Mouse (Mus musculus) ES-E14 (cell line): ENCODE results near the gene Zfp64. TPM values are rescaled to one million over a fixed set of nuclear protein-coding genes. Genes with fewer than 3 reads are reported as not detected.
"Not testable (repeated sequence)": the region's sequence is repeated elsewhere in the genome, so short reads cannot be mapped to it uniquely, and the experiment has no call there.

Experiments
- DNase-seq: peaks from one replicate; pipeline ENCODE4 v3.0.0-alpha.2; 2013; ENCODE audit warnings: low read depth, low spot score
- H3K27ac ChIP-seq: 2 replicates; pipeline ENCODE4 v1.5.1; 2012; ENCODE audit warnings: low read depth, mild to moderate bottlenecking, low read length, moderate library complexity, mixed read lengths; ENCODE audit not compliant: poor library complexity, insufficient read depth, severe bottlenecking
- H3K36me3 ChIP-seq: 2 replicates; pipeline ENCODE4 v1.6.1; 2012; ENCODE audit warnings: mild to moderate bottlenecking, low read length, moderate library complexity, mixed read lengths; ENCODE audit not compliant: control insufficient read depth, poor library complexity, insufficient read depth, severe bottlenecking
- H3K4me1 ChIP-seq, 2 experiments: fragments of 150-350 bp in 1 of 2; sonication (generic) in 1 of 2; 2 replicates each; pipeline ENCODE4 v1.6.1; 2012; ENCODE audit warnings: low read length in 2 of 2, mild to moderate bottlenecking in 1 of 2, mixed read lengths in 1 of 2; ENCODE audit not compliant: control insufficient read depth in 2 of 2, insufficient read depth in 2 of 2, poor library complexity in 1 of 2
- H3K4me3 ChIP-seq, 2 experiments: fragments of 150-350 bp in 1 of 2; sonication (generic) in 1 of 2; 2 replicates each; pipeline ENCODE4 v1.5.1; 2012; ENCODE audit warnings: low read length in 2 of 2, low read depth in 1 of 2, mild to moderate bottlenecking in 1 of 2, mixed read lengths in 1 of 2; ENCODE audit not compliant: insufficient read depth in 1 of 2, poor library complexity in 1 of 2, severe bottlenecking in 1 of 2
- H3K9ac ChIP-seq: 2 replicates; pipeline ENCODE4 v1.6.1; 2012; ENCODE audit warnings: low read depth, mild to moderate bottlenecking, low read length, mixed read lengths; ENCODE audit not compliant: poor library complexity, insufficient read depth, severe bottlenecking
- H3K9me3 ChIP-seq: fragments of 150-350 bp; sonication (generic); 2 replicates; pipeline ENCODE4 v1.6.1; 2012; ENCODE audit warnings: low read depth, mild to moderate bottlenecking, low read length; ENCODE audit not compliant: control insufficient read depth, insufficient read depth
- CHD2 ChIP-seq: IDR thresholded peaks from 2 replicates; pipeline ENCODE4 v1.6.1; 2014; ENCODE audit warnings: mild to moderate bottlenecking, low read depth, low read length, inconsistent platforms
- HCFC1 ChIP-seq: IDR thresholded peaks from 2 replicates; pipeline ENCODE4 v1.6.1; 2012; ENCODE audit warnings: low read length, inconsistent platforms, borderline replicate concordance; ENCODE audit not compliant: insufficient read depth
- MAFK ChIP-seq: IDR thresholded peaks from 2 replicates; pipeline ENCODE4 v1.6.1; 2014; ENCODE audit warnings: mild to moderate bottlenecking, low read depth, low read length, inconsistent platforms; ENCODE audit not compliant: insufficient read depth
- ZC3H11A ChIP-seq: IDR thresholded peaks from 2 replicates; pipeline ENCODE4 v1.6.1; 2012; ENCODE audit warnings: low read depth, mild to moderate bottlenecking, inconsistent platforms, low read length, borderline replicate concordance
- ZNF384 ChIP-seq: IDR thresholded peaks from 2 replicates; pipeline ENCODE4 v1.6.1; 2012; ENCODE audit warnings: low read depth, low read length, inconsistent platforms
- in situ Hi-C, 2 experiments: fragments of 600-800 bp; cut with MboI; formaldehyde crosslinking; loops; one replicate each; pipeline ENCODE4 v1.15.1; 2025; ENCODE audit warnings: low sequenced_read_pairs in 2 of 2, inconsistent platforms in 1 of 2; ENCODE audit not compliant: unreplicated experiment in 2 of 2
- total RNA-seq: library from RNA; depleted of rRNA; stranded (reverse); fragments of 300-350 nt; gene quantifications from 2 replicates; pipeline ENCODE4 v1.2.3, GENCODE M21; 2012

The Zfp64 gene
- total RNA-seq, 1 experiment = 54.4 TPM

DNA sequence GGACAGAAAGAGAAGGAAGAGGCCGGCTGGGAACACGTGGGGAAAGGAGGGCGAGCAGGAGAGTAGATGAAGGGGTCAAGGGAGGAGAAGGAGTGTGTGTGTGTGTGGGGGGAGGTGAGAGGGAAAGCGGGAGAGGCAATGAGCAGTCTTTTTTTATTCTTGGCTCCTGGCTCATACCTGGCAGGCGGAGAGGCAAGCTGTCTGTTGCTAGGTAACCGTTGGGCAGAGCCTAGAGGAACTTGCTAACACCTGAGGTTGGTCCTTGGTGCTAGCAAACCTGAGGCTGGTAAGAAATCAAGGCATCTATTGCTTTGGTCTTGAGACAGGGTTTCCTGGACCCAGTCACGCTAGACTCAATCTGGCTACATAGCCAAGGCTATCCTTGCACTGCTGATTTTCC, 98.7 kb downstream of the Zfp64 start:
- Histone ChIP-seq H3K4me1 (peaks cover 6 to 15% of the 10 kb centered on the region in 2 experiments; a peak in 3 of 4 replicates), H3K4me3 (no peak overlapping the region), H3K9me3 (no peaks in the 10 kb centered on the region), H3K9ac (no peak overlapping the region), H3K36me3 (no peaks in the 10 kb centered on the region), H3K27ac (no peak overlapping the region)
- no peak for DNase-seq
- in situ Hi-C loops = loop anchor here (25.0 kb wide), 2 partner anchors 169 to 394 kb away; no protein-coding TSS in a partner anchor
- TF ChIP-seq CHD2 (no peak), MAFK (no peak), HCFC1 (no peak), ZC3H11A (no peak), ZNF384 (no peak)

DNA sequence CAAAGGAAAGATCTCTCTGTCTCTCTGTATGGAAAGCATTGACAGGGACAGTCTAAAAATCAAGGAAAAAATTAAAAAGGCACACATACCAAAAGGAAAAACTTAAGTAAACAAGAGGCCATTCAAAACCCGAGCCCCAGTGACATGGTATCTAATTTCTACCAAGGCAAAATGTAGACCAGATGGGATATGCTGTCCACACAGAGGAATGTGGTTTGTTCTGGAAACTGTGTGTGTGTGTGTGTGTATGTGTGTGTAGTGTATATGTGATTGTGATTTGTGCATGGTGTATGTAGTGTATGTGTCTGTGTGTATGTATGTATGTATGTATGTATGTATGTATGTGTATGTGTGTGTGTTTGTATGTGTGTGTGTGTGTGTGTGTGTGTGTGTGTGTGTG, 100.6 kb downstream of the Zfp64 start:
- Histone ChIP-seq H3K36me3 (no peaks in the 10 kb centered on the region), H3K4me1 (peaks cover 7 to 14% of the 10 kb centered on the region in 2 experiments; a peak in 3 of 4 replicates), H3K4me3 (no peak overlapping the region), H3K9ac (no peak overlapping the region), H3K9me3 (no peaks in the 10 kb centered on the region), H3K27ac (no peak overlapping the region)
- no peak for DNase-seq
- TF ChIP-seq HCFC1 = no peak
- no peak for TF ChIP-seq CHD2
- TF ChIP-seq MAFK = no peak
- no peak for TF ChIP-seq ZC3H11A
- no peak for TF ChIP-seq ZNF384
- in situ Hi-C loops = loop anchor here (25.0 kb wide), 2 partner anchors 167 to 392 kb away; no protein-coding TSS in a partner anchor

DNA sequence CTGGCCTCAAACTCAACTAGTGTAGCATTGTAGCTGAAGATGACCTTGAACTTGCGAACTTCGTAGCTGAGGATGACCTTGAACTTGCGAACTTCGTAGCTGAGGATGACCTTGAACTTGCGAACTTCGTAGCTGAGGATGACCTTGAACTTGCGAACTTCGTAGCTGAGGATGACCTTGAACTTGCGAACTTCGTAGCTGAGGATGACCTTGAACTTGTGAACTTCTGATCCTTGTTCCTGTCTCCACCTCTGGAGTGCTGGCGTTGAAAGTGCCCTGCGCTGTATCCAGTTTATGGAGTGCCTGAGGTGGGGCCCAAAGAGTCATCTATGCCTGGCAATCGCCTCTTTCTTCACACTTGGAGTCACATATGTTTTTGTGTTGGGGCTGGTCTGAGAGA, 101.5 kb downstream of the Zfp64 start:
- H3K27ac ChIP-seq, H3K4me3 ChIP-seq: not testable (repeated sequence)

DNA sequence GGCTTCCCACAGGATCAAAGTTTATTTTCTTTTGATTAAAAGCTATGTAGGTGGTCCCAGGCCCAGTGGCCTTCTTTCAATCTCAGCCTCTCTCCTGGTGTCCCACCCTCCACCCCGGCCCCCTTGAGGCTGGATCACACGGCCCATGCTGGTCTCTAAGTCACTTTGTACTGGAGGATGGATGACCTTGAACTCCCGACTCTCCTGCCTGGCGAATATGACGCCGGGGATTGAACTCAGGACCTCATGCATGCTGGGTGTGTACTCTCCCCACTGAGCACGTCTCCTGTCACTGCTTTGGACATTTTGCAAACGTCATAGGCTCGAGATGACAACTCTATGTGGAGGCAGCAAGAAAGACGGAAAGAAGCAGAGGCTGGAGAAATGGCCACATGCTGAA, 103.8 kb downstream of the Zfp64 start:
- no peaks in the 10 kb centered on the region for H3K36me3 ChIP-seq
- no peak for DNase-seq
- no peak overlapping the region for H3K27ac ChIP-seq
- TF ChIP-seq CHD2 (no peak), ZC3H11A (no peak), MAFK (no peak), HCFC1 (no peak), ZNF384 (no peak)
- peaks cover 9 to 15% of the 10 kb centered on the region in 2 experiments for H3K4me1 ChIP-seq
- no peak overlapping the region for H3K9ac ChIP-seq
- no peaks in the 10 kb centered on the region for H3K9me3 ChIP-seq
- in situ Hi-C loops = loop anchor here (25.0 kb wide), 2 partner anchors 164 to 389 kb away; no protein-coding TSS in a partner anchor
- no peak overlapping the region for H3K4me3 ChIP-seq

More for the DNA sequence above, 101.5 kb downstream of the Zfp64 start:
- not testable (repeated sequence) for H3K9ac ChIP-seq, DNase-seq, H3K36me3 ChIP-seq, H3K9me3 ChIP-seq
- in situ Hi-C loops = loop anchor here (25.0 kb wide), 2 partner anchors 167 to 392 kb away; no protein-coding TSS in a partner anchor
- peaks cover 7 to 14% of the 10 kb centered on the region in 2 experiments; a peak in 3 of 4 replicates for H3K4me1 ChIP-seq

DNA sequence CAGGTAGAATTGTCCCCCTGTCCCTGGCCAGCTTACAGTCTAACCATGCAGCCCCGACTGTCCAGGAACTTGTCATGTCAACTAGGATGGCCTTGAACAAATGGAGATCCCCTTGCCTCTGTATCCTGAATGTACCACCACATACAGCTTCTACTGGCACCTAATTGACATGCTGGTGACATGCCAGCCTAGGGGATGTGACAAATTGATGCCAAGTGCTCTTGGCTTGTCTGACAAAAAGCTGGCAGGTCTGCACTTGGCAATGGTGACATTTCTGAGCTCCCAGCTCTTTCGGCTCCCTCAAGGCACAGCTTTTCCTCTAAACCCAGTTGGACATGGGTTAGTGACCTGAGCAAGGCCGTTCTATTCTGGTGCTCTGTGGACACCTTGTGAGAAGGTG, 106.8 kb downstream of the Zfp64 start:
- in situ Hi-C loops = no loop called here
- Histone ChIP-seq H3K27ac (no peak overlapping the region), H3K4me1 (peaks cover 7 to 18% of the 10 kb centered on the region in 2 experiments; a peak in 3 of 4 replicates), H3K9ac (no peak overlapping the region), H3K4me3 (no peak overlapping the region), H3K36me3 (no peaks in the 10 kb centered on the region), H3K9me3 (no peaks in the 10 kb centered on the region)
- TF ChIP-seq CHD2 (no peak), MAFK (no peak), HCFC1 (no peak), ZC3H11A (no peak), ZNF384 (no peak)
- DNase-seq = no peak
